Mouse (Mus musculus) A20 (cell line): ENCODE measurements at regions not wholly inside any gene's neighbourhood (a gene's known extent, or its start where the extent isn't known, plus 50 kb on each side); places are given as distances from the start of the nearest gene placed in this dataset.

ENCODE experiments used
- DNase-seq: peaks from one replicate; pipeline ENCODE4 v3.0.0-alpha.2; 2011; ENCODE audit warnings: low read depth, low spot score

DNA sequence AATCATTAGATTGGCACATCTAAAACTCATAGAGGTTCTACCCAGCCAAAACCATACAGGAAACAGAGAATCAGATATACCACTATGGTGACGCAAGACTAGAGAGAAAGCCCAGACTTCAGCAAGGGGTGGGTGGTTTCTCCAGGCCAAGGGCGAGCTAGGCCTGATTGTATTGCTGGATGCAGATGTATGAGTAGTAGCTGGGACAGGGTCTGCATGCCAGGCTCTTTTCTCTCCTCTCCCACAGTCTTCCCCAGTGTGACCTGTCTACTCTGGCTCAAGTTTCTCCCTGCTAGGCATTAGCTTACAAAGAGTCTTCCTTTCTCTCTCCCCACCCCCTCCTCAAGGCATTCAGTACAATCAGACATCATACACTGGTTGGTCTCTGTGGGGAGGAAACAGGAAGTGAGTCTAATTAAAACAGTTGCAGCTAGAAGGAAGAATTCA is 181.8 kb upstream of the Sesn3 start:
- DNase-seq: peak; percentile 61

DNA sequence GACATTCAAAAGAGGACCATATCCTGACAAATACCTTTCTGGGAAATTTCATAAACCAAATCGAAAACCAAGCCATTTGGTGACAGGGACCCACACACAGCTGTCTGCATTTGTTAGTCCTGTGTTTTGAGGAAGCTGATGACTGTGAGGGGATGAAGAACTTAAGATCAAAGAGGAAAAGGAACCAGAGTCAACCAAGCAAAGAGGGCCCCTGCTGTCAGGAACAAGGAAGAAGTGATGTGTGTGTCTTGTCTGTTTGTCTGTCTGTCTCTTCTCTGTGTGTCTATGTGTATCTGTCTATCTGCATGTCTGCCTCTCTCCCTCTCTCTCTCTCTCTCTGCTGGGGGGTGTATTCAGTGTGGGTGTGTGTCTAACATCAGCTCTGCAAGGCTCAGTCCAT is 171.3 kb upstream of the Sesn3 start:
- DNase-seq: peak; percentile 57

DNA sequence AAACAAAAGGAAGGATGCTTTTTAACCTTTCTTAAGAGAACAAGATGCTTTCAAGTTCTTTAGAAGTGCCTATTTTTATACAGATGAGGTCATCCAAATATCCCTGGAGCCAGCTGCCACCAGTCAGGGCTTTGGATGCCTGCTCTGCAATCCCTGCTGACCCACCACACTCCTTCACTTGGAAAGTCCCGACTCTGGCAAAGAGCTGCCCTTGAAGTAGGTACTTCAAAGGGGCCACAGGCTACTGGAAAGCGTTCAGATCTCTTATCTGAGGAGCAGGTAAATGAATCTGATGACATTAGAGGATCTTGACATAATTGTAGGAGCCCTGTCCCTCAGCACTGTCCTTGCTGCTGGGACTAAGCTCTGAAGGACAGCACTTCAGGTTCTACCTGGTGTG is 169.9 kb upstream of the Sesn3 start:
- DNase-seq: no peak

DNA sequence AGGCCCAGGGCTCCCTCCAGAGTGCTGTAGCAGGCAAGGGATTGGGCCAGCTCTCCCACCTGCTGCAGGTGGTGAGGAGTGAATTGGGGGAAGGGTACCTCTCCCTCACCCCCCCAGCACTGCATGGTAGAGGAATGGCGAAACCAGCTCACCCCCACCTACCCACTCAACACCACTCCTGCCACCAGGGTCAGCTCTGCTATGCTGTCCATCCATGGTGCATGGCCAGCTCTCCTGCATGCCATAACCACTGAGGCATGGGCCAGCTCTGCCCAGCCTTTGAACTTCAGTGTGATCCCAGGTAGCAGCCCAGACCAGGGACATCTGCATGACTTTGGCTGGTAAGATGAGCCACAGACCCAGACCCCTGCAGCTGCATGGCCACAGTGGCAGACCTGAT is 168.5 kb upstream of the Sesn3 start:
- DNase-seq: no peak

DNA sequence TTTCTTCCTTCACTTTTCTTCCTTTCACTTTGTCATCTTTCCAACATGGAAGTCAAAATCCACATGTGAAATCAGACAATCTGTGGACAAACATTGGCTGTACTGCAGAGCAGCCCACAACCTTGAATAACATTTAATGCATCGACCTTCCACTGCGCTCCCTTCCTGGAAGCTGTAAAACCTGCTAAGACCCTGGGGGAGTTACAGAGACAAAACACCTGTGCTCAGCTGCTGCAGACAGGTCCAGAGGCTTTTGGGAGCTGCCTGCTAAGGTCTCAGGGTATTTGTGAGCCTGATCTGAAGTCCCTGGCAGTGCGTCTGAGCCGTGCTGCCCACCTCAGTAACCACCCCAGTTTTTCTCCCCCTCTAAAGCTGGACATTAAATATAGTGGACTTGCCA is 166.1 kb upstream of the Sesn3 start:
- no peak for DNase-seq

DNA sequence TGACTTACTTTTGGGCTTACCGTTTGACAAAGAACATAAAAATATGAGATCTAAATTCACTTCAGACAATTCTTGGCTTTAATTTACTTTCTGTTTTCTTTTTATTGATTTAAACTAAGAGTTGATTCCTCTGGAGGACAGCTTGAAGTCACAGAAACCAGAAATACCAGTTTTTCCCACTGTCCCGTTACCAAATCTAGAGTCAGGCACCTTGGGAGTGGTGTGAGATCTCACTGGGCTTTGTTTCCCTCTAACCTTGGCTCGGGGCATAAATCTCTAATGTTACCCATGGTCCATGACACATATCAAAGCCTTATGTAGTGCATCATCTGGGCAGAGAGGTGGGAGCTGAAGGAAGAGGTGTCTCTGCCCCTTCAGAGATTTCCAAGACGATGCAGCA is 165.4 kb upstream of the Sesn3 start:
- no peak for DNase-seq

DNA sequence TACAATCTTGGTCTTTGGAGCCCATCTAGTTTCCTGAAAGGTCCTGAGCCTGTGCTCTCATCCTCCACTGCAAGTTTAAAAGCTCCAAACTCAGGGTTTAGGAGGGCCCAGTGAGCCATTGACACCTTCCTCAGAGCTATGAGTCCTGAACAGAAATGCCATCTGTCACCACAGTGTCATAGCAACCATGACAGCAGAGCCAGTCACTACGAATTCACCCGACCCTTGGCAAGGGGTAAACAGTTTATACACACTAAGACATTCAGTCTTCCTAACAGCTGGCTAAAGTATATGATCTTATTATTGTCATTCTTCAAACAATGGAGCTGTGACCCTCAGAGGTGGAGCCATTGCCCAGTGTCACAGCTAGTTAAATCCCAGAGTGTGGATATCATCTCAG is 163.2 kb upstream of the Sesn3 start:
- DNase-seq: no peak

DNA sequence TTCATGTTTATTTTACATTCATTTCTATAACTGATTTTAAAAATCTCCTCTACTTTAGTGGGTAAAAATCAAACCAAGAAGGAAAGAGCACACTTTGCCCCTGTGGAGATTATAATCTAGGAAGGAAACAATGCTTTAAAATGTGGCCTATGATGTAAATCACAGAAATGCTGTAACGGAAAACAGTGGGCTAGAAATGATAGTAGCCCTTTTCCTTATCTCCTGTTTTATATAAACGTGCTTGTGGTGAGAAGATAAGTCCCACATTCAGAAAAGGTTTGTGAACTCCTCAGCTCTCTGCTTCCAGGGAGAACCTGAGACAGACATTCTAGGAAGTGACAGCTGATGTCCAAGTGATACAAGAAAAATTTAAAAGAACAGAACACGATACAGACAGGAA is 159.3 kb upstream of the Sesn3 start:
- no peak for DNase-seq

DNA sequence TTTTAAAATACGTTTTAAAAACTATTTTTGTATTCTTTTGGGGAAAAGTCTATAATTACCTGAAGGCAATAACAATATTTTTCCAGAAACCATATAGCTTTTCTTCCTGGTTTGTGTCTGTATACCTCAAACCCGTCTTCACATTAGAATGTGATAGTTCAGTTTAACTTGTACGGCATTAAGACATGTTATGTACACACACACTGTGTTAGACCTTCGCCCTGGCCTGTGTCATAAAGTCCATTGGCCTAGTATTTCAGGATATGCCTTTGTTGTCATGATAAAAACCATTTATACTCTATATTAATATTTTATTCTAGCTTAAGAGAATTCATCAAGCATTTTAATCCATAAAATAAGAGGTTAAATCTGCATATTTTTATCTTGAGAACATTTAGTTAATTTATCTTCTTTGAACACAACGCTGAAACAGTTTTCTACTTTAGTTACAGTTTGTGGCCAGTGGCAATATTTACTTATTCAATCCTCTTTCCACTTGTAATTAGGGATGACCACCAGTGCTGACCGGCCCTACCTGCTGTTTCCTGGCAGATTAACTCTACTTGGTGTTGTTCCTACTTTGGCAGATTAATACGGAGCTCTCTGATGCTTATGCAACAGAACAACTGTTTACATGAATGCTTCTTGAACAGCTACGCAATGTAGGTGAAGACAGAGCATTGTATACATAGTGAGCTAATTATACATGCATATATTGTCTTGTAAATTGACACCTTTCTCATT is 158.6 kb upstream of the Sesn3 start:
- no peak for DNase-seq

DNA sequence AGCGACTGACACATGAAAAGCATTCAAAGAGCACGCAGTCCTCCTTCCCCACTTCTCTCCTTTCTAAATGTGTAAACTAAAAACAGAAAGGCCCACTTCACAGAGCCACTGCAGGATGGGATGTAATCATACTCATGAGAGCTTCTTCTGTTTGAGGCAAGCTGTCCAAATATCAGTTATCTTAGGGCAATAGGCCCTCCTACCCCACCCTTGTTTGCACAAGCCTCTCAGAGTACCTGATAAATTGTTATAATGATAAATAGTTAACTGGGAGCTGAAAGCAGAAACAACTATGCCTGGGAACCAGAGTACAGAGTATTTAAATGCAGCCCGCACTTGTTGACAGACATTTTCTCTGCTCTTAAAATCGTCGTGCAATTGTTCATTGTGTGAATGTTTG is 141.5 kb upstream of the Sesn3 start:
- DNase-seq: no peak

DNA sequence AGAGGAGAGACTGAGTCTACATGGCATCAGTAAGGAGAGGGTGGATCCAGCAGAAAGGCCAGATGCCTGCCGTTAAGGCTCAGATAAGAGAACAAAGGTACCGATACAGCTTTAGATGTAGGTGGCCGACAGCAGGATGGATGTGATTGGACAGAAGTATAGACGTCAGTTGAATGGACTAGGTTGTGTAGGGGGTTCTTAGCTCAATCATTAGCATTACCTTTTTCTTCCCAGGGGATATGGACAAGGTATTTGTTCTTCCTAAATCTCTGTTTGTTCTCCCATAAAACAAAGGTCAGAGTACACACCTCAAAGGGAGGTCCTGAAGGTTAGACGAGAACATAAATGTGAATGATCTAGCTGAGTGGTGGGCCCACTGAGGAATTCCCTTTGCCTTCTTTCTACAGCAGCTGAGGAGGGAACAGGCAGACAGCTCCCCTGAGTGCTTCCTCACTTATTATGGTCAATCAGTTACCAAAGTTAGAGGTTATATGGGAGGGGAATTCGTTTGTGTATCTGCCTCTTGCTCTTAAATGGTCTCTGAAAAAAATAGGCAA is 139.9 kb upstream of the Sesn3 start:
- DNase-seq: no peak

DNA sequence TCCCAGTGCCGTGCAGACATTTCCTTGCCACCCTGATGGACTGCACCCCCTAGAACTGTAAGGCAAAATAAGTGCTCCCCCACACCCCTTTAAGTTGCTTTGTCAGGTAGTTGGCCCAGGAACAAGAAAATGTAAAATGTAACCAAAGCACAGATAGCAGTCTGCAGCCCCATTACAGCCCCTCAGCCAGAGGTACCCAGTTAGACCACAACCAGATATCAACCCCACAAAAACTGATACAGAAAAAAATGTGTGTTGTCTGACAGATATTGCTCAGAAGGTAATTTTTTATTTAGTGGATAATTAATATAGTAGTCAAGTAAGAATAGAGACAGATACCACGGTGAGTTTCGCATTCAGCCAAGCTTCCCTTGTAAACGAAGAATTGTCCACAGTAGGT is 133.5 kb upstream of the Sesn3 start:
- no peak for DNase-seq

DNA sequence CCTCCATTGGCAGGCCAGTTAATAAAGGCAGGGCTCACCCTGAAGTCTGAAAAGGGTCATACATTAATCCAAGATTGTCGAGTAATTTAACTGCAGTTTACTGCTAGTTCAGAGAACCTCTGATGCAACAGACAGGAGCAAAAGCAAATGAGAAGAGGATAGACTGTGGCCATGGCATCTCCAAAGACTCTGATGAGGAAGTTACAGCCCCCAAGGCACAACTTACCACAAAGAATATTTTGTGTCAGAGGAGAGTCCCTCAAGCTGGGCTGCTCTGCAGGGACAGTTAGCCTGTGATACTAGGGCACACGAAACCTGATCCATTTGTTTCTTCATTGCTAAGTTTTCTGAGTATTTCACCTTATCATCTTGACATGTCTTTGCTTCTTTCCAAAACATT is 130.9 kb upstream of the Sesn3 start:
- DNase-seq: no peak

DNA sequence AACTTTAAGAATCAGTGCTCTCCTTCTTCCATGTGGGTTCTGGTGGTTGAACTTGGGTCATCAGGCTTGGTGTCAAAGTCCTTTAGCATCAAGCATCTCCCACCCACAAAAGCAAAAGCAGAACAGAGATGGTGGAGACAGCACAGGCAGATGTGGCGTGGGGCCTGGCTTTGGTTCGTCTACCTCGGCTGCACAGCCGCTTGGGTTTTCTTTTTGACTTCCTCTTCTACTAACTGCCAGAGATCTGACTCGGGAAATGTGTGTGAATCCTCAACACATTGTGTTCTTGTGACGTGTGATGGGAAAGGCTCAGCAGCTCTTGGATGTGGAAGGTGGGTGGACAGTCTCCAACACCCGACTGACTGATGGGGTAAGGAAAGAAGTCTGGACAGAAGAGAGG is 127.8 kb upstream of the Sesn3 start:
- DNase-seq: peak; percentile 65

DNA sequence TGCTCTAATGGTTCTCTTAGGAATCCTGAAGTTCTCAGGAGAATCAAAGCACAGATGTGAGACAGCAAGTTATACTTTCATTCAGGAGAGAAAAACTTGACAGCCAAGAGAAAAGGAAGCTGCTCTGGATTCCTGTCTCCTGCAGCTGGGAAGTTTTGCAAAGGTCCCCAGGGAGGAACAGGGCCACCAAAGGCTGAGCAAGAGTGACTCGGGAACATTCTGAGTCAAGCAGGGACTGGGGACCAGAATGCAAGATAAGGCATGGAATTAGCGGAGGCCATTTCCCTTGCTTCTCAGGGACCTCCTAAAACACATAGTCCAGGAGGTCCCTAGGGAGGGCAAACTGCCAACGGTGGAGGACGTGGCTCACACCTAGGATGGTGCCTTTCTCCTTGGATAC is 127.1 kb upstream of the Sesn3 start:
- no peak for DNase-seq

DNA sequence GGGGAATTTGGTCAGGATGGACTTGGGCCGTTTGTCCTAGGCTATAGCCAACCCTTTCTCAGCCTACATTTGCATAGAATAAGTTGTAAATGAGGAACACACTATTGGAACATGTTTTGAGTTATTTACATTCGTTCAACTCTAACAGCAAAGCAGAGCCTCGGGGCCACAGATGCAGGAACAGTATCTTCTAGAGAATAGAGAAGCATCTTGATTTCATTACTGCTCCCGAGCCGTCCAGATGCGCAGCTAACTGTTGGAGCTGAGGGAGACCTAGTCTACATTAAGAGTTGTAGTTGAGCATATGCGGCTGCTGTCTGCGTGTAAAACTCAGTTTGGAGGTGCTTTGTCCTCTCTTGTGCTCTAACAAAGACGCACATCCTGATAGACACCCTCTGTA is 124.6 kb upstream of the Sesn3 start:
- no peak for DNase-seq

DNA sequence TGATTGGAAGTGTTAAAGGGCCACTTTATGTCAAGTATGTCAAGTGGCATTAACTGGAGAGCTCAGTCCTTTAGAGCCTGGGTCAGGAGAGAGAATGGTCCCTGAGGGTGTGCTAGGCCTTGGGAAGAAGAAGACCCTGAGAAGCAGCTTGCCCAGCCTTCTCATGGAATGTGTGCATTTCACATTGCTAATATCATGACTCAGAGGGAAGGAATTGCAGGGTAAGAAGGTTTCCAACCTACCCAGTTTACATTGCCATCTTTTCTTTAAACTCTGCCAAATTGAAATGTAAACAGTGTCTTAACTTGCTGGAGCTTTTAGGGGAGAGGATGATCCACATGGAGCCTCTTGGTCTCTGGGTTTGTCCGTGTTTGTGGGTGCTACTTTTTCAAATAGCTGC is 117.9 kb upstream of the Sesn3 start:
- no peak for DNase-seq

DNA sequence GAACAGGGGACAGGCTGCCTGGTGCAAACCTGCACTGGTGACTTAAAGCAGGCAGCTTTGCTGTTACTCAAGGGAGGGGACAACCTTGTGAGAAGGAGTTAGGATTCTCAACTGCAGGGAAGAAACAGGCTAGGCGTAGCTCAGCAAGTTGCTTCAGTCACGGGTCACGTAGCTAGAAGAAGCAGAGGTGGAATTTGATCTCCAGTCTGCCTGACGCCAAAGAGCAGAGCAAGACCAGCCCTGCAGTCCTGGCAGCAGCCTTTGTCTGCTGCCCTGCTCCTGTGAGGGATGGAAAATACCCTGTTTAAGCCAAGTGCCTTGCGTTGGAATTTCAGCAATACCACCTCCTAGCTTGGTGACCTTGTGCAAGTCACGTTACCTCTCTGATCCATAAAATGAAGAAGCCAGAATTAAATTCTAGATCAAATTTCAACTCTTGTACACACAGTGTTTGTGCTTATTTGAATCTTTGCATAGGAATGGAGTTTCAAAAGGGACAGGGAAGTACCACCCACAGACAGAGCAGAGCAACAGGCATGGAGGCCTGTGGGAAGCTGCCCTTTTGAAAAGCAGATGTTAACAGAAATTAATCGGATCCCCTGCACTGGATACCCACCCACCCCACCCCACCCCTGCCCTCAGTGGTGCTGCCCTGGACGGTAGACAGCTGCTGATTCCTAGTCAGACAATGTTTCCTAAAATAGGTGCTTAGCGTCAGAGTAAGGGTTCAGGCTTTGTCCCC is 116.6 kb upstream of the Sesn3 start:
- no peak for DNase-seq

DNA sequence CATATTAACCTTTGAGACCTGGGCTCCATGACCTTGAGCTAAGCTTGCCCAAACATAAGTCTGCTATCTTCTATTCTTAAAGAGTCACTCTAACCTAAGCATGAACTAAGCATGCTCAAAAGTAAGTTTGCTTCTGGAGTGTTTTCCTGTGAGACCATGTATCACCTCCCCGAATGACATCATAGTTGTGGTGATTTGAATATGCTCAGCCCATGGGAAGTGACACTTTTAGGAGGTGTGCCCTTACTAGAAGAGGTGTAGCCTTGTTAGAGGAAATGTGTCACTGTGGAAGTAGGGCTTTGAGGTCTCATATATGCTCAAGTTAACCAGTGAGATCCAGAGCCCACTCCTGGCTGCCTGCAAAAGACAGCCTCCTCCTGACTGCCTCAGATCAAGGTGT is 114.7 kb upstream of the Sesn3 start:
- DNase-seq: no peak

DNA sequence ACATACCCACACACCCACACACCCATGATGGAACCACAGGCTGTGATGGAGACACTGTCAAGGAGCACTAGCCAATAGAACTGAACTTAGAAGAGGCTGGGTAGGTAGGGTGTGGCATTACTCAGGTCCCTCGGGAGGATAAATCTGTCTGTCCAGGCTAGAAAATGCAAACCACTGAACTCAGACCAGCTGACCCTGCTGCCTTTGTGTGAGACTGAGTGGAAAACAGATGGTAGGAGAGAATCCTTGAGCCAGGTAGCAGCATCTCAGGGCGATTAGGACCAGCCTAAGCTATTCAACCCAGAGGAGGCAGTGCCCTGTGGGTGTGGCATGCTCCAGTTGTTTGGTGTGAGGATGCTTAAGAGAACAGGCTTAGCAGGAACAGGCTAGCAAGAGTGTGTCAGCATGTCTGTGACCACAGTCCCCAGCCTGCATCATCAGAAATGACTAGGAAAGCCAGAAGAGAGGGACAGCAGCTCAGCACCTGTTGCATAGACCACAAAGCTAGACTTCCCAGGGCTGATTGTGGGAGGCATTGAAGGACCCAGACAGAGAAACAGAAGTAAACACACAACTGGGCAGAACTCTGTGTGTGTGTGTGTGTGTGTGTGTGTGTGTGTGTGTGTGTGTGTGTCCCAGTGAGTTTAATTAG is 103.2 kb upstream of the Sesn3 start:
- DNase-seq: peak; percentile 11

DNA sequence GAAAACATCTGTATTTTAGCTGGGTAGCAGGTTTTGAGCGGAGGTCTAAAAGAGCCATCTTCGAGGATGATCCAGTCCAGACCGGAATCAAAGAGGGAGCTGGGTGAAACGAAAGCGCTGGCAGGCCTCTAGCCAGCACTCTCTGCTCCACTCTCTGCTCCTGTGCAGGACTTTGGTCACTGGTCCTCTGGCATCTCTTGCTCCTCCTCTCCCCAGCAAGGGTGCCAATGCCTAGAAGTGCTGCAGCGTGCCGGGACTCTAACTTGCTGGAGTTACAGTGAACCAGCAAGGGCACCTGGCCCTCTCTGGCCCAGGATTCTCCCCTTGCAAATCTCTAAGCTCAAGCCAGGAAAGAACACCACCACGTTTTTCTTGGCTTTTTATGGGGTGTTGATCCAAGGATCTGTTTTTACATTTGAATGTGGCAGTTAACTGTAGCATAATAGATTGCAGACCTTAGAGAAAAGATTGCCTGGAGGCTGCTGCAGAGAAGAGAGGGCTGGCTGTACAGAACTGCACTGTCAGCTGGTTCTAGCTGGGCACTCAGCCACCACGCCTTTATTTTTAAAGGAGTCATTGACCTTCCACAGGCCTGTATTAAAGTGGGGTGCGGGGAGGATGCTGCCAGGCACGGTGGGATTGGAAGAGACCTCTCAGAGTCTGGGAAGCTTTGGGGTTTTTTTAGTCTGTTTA is 101.1 kb upstream of the Sesn3 start:
- DNase-seq: no peak
